Mouse (Mus musculus): ENCODE data around the gene Prnd. TPM values are rescaled to one million over a fixed set of nuclear protein-coding genes. Genes with fewer than 3 reads are reported as not detected.

Prnd gene
- total and polyA plus RNA-seq, 3 experiments, result 0.76 to 11.4 (median 5.6) TPM

GRCm38 (mm10) chr2:131997356-131997755, 46.7 kb downstream of the Prnd start:
- no peaks in the 10 kb centered on the region; the same call in 1 of the 2 replicates for H3K79me2 ChIP-seq (replicated peaks; ENCODE audit: control insufficient read depth, extremely low read depth, insufficient read depth, poor library complexity, severe bottlenecking)
- dilution Hi-C loops (cut with MboI; ENCODE audit: extremely low pct_ligation_motif_present, extremely low pct_unique_long_range_greater_than_20kb, low sequenced_read_pairs), result no loop called here
- peaks cover 76 to 88% of the 10 kb centered on the region in 2 experiments for H3K36me3 ChIP-seq (replicated peaks in 1 of 2; ENCODE audit: control insufficient read depth in 1 of 2, insufficient read depth in 1 of 2, low read length in 1 of 2)

GRCm38 (mm10) chr2:132001696-132002334, 51.2 kb downstream of the Prnd start:
- dilution Hi-C loops (cut with MboI; ENCODE audit: extremely low pct_ligation_motif_present, extremely low pct_unique_long_range_greater_than_20kb, low sequenced_read_pairs), result no loop called here

More at GRCm38 (mm10) chr2:131997356-131997755, 46.7 kb downstream of the Prnd start:
- Histone ChIP-seq H3K4me2 (ENCODE audit: insufficient read depth, low read depth, poor library complexity, severe bottlenecking) (no peak overlapping the region), H3K9me3 (replicated peaks; ENCODE audit: low read length) (no peaks in the 10 kb centered on the region), H3K9ac (ENCODE audit: insufficient read depth, low read depth) (no peak overlapping the region), H3K27me3 (replicated peaks) (no peaks in the 10 kb centered on the region), H3K27ac (ENCODE audit: insufficient read depth, low read depth) (no peak overlapping the region), H3K4me1 (ENCODE audit: control insufficient read depth in 1 of 2, insufficient read depth in 2 of 2) (peaks cover 19 to 72% of the 10 kb centered on the region in 2 experiments), H3K4me3 (replicated peaks in 1 of 3; ENCODE audit: low read depth in 2 of 3, low read length in 2 of 3, poor library complexity in 1 of 3) (no peak overlapping the region)
- no peak for TF ChIP-seq TCF12 (IDR thresholded peaks at IDR 0.05; ENCODE audit: low read depth, low read length)
- TF ChIP-seq MAX (IDR thresholded peaks at IDR 0.05; ENCODE audit: low read length), result no peak
- TF ChIP-seq BHLHE40 (IDR thresholded peaks at IDR 0.05; ENCODE audit: low read depth, low read length), result no peak
- no peak for TF ChIP-seq CTCF (conservative IDR thresholded peaks at IDR 0.05 in 1 of 2, IDR thresholded peaks at IDR 0.05 in 1 of 2; ENCODE audit: low read depth in 2 of 2, low read length in 2 of 2)
- TF ChIP-seq ZC3H11A (IDR thresholded peaks at IDR 0.05; ENCODE audit: low read depth, low read length), result no peak
- TF ChIP-seq HCFC1 (IDR thresholded peaks at IDR 0.05; ENCODE audit: low read depth, low read length), result no peak
- TF ChIP-seq PAX5 (IDR thresholded peaks at IDR 0.05; ENCODE audit: low read length), result no peak
- no peak for TF ChIP-seq CHD2 (IDR thresholded peaks at IDR 0.05; ENCODE audit: low read length)
- TF ChIP-seq ZKSCAN1 (IDR thresholded peaks at IDR 0.05; ENCODE audit: borderline replicate concordance, low read depth, low read length), result no peak
- no peak for TF ChIP-seq ZMIZ1 (IDR thresholded peaks at IDR 0.05; ENCODE audit: low read depth, low read length)
- TF ChIP-seq ETS1 (conservative IDR thresholded peaks at IDR 0.05; ENCODE audit: low read depth, low read length), result no peak
- no peak for TF ChIP-seq NELFE (IDR thresholded peaks at IDR 0.05; ENCODE audit: low read depth, low read length)
- no peak for DNase-seq (ENCODE audit: extremely low read depth)
- in situ Hi-C loops (cut with MboI; ENCODE audit: low pct_ligation_motif_present, low pct_unique_long_range_greater_than_20kb, low sequenced_read_pairs), result no loop called here

More at GRCm38 (mm10) chr2:132001696-132002334, 51.2 kb downstream of the Prnd start:
- no peak overlapping the region for H3K9ac ChIP-seq (ENCODE audit: insufficient read depth, low read depth)
- H3K27me3 ChIP-seq (replicated peaks), result no peaks in the 10 kb centered on the region
- no peaks in the 10 kb centered on the region for H3K79me2 ChIP-seq (replicated peaks; ENCODE audit: control insufficient read depth, extremely low read depth, insufficient read depth, poor library complexity, severe bottlenecking)
- TF ChIP-seq ELF1 (IDR thresholded peaks at IDR 0.05; ENCODE audit: low read depth, low read length) (no peak), MAX (IDR thresholded peaks at IDR 0.05; ENCODE audit: low read length) (no peak), ZKSCAN1 (IDR thresholded peaks at IDR 0.05; ENCODE audit: borderline replicate concordance, low read depth, low read length) (no peak), BHLHE40 (IDR thresholded peaks at IDR 0.05; ENCODE audit: low read depth, low read length) (no peak), MEF2A (IDR thresholded peaks at IDR 0.05; ENCODE audit: borderline replicate concordance, low read depth, low read length) (no peak), MAZ (IDR thresholded peaks at IDR 0.05; ENCODE audit: low read depth, low read length) (no peak), E2F4 (IDR thresholded peaks at IDR 0.05; ENCODE audit: insufficient replicate concordance, low read depth, low read length) (no peak), JUND (conservative IDR thresholded peaks at IDR 0.05; ENCODE audit: low read depth, low read length) (no peak), NRF1 (IDR thresholded peaks at IDR 0.05; ENCODE audit: low read depth, low read length) (no peak), UBTF (IDR thresholded peaks at IDR 0.05; ENCODE audit: low read depth, low read length) (no peak), CTCF (conservative IDR thresholded peaks at IDR 0.05 in 1 of 2, IDR thresholded peaks at IDR 0.05 in 1 of 2; ENCODE audit: low read depth in 2 of 2, low read length in 2 of 2) (no peak), POLR2AphosphoS2 (IDR thresholded peaks at IDR 0.05; ENCODE audit: low read depth, low read length) (no peak), KAT2A (IDR thresholded peaks at IDR 0.05; ENCODE audit: insufficient replicate concordance, low read length) (no peak), ZNF384 (IDR thresholded peaks at IDR 0.05; ENCODE audit: low read depth, low read length) (no peak)
- H3K4me2 ChIP-seq (ENCODE audit: insufficient read depth, low read depth, poor library complexity, severe bottlenecking), result no peak overlapping the region
- H3K27ac ChIP-seq (ENCODE audit: insufficient read depth, low read depth), result no peak overlapping the region
- no peaks in the 10 kb centered on the region for H3K9me3 ChIP-seq (replicated peaks; ENCODE audit: low read length)
- H3K4me1 ChIP-seq (ENCODE audit: control insufficient read depth in 1 of 2, insufficient read depth in 2 of 2), result peaks cover 29 to 67% of the 10 kb centered on the region in 2 experiments
- DNase-seq (ENCODE audit: extremely low read depth), result no peak
- H3K4me3 ChIP-seq (replicated peaks in 1 of 3; ENCODE audit: low read depth in 2 of 3, low read length in 2 of 3, poor library complexity in 1 of 3), result no peak overlapping the region
- H3K36me3 ChIP-seq (replicated peaks in 1 of 2; ENCODE audit: control insufficient read depth in 1 of 2, insufficient read depth in 1 of 2, low read length in 1 of 2), result peaks cover 62 to 83% of the 10 kb centered on the region in 2 experiments
- in situ Hi-C loops (cut with MboI; ENCODE audit: low pct_ligation_motif_present, low pct_unique_long_range_greater_than_20kb, low sequenced_read_pairs), result loop anchor here (5.0 to 10.0 kb wide), 2 partner anchors 60 to 113 kb away; no protein-coding TSS in a partner anchor

Data from CH12.LX (cell line).